Mouse (Mus musculus) kidney, embryonic 16.5 days (tissue): ENCODE measurements at regions not wholly inside any gene's neighbourhood (a gene's known extent, or its start where the extent isn't known, plus 50 kb on each side); places are given as distances from the start of the nearest gene placed in this dataset.

Source experiments
- ATAC-seq: fragments of 200-750 bp; cut with Nextera tagmentation; 2 replicates; pipeline ENCODE4 v1.8.0; 2017; ENCODE audit warnings: moderate TSS enrichment; ENCODE audit not compliant: low FRiP score, low TSS enrichment
- H3K27ac ChIP-seq: fragments of 300-500 bp; sonication (generic); 2 replicates; pipeline ENCODE4 v1.5.1; 2014; ENCODE audit warnings: low read length
- H3K27me3 ChIP-seq: fragments of 300-500 bp; sonication (generic); 2 replicates; pipeline ENCODE4 v1.6.1; 2014; ENCODE audit warnings: low read length, control low read depth, mixed read lengths; ENCODE audit not compliant: insufficient read depth
- H3K36me3 ChIP-seq: fragments of 300-500 bp; sonication (generic); 2 replicates; pipeline ENCODE4 v1.6.1; 2014; ENCODE audit warnings: low read length, control low read depth, mixed read lengths; ENCODE audit not compliant: insufficient read depth
- H3K4me1 ChIP-seq: fragments of 300-500 bp; sonication (generic); 2 replicates; pipeline ENCODE4 v1.6.1; 2014; ENCODE audit warnings: low read length, control low read depth, mixed read lengths; ENCODE audit not compliant: insufficient read depth
- H3K4me2 ChIP-seq: fragments of 300-500 bp; sonication (generic); replicated peaks from 2 replicates; pipeline ENCODE4 v1.6.1; 2014; ENCODE audit warnings: low read depth, low read length
- H3K4me3 ChIP-seq: fragments of 300-500 bp; sonication (generic); 2 replicates; pipeline ENCODE4 v1.5.1; 2014; ENCODE audit warnings: mild to moderate bottlenecking, low read length
- H3K9ac ChIP-seq: fragments of 300-500 bp; sonication (generic); replicated peaks from 2 replicates; pipeline ENCODE4 v1.6.1; 2014; ENCODE audit warnings: low read length
- H3K9me3 ChIP-seq: fragments of 300-500 bp; sonication (generic); 2 replicates; pipeline ENCODE4 v1.6.1; 2016; ENCODE audit warnings: low read length, control low read depth
- WGBS: fragments of 180-500 bp; shearing (Covaris S2); extraction: QIAGEN DNeasy Blood & Tissue Kit; methylation state at CpG from one replicate; pipeline ENCODE4 v1.1.7; 2014; 5-methylcytosine and 5-hydroxymethylcytosine counted together

DNA sequence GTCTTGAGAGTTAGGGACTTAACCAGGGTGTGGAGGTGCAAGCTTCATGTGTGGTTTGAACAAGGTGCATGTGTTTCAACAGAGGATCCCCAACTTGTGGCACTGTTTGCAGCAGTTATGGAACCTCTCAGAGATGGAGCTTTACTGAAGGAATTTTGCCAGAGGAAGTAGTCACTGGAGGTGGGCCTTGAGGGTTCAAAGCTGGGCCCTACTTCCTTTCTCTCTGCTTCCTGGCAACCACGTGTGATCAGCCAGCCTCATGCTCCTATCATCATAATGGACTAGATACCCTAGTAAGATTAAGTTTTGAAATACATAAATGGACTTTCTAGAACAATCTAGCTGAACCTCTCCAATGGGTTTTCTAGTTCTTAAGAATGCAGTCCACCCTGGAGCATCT lies 125.2 kb downstream of the Psmg1 start:
- ATAC-seq = no peak
- WGBS = 85% methylated on average over 1 of the region's 1 CpGs
- Histone ChIP-seq H3K9ac (no peak overlapping the region), H3K4me2 (no peak overlapping the region), H3K4me3 (no peak overlapping the region), H3K4me1 (peaks cover 14% of the 10 kb centered on the region), H3K9me3 (no peaks in the 10 kb centered on the region), H3K27me3 (no peaks in the 10 kb centered on the region), H3K27ac (no peak overlapping the region), H3K36me3 (no peaks in the 10 kb centered on the region)

DNA sequence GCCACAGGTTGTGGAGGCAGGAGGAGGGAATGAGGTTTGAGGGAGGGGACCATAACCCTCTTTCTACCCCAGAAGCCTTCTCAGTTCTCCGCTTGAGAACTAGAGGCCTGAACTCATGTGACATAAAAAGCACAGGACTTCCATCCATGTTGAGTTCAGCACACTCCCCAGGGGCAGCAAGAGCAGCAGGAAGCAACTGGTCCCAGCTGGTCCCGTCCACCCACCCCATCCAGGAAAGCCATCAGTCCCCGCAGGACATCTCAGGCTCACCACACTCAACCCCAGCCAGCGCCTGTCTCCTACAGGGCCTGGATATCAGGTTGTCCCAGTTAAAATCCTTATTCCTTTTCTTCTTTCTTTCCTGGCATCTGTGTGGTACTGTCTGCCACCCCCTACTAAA lies 126.1 kb downstream of the Psmg1 start:
- Histone ChIP-seq H3K9ac (no peak overlapping the region), H3K4me1 (peaks cover 14% of the 10 kb centered on the region), H3K27ac (no peak overlapping the region)

DNA sequence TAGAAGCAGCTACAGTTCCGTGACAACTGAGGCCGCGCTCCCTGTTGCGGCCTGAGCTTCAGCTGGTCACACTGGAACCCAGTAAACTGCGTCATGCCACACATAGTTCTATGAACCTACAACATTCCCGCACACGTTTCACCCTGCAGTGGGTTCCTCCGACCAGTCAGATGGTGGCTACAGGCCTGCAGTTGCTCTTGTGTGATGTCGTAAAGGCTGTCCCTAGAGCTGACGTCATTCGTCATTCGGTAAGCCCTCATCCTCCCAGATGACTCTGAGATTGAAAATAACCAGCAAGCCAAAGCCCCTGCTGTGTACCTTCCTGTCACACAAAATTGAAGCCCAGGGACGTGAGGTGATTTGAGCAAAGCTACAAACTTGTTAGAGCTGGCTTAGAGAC lies 126.7 kb downstream of the Psmg1 start:
- 69% methylated on average over 13 of the region's 13 CpGs for WGBS
- no peaks in the 10 kb centered on the region for H3K27me3 ChIP-seq
- no peak overlapping the region for H3K4me2 ChIP-seq
- H3K4me3 ChIP-seq = no peak overlapping the region
- H3K36me3 ChIP-seq = no peaks in the 10 kb centered on the region
- no peak for ATAC-seq
- H3K9me3 ChIP-seq = no peaks in the 10 kb centered on the region
- no peak overlapping the region for H3K9ac ChIP-seq
- no peak overlapping the region for H3K27ac ChIP-seq
- peaks cover 14% of the 10 kb centered on the region for H3K4me1 ChIP-seq

More for the DNA sequence above, 126.1 kb downstream of the Psmg1 start:
- no peaks in the 10 kb centered on the region for H3K9me3 ChIP-seq
- no peak overlapping the region for H3K4me2 ChIP-seq
- no peaks in the 10 kb centered on the region for H3K27me3 ChIP-seq
- no peak for ATAC-seq
- WGBS = 73% methylated on average over 4 of the region's 4 CpGs
- H3K4me3 ChIP-seq = no peak overlapping the region
- H3K36me3 ChIP-seq = no peaks in the 10 kb centered on the region

DNA sequence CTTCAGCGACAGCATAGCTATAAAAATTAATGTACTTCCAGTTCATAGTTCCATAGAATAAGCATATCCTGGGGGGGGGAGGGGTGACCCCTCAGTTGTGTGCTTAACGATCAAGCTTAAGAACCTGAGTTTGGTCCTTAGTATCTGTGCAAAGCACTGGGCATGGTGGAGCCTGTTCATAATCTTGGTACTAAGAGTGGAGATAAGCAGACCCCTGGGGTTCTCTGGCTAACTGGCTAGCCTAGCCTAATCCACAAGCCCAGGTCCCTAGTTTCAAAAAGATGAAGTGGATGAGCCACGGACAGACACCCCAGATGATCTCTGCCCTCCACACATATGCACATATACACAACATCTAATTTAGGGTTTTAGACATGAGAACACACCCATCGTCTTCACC lies 127.2 kb downstream of the Psmg1 start:
- H3K4me2 ChIP-seq = no peak overlapping the region
- no peaks in the 10 kb centered on the region for H3K36me3 ChIP-seq
- H3K4me3 ChIP-seq = no peak overlapping the region
- no peaks in the 10 kb centered on the region for H3K27me3 ChIP-seq
- no peak overlapping the region for H3K9ac ChIP-seq
- 71% methylated on average over 4 of the region's 4 CpGs for WGBS
- H3K27ac ChIP-seq = peak overlapping the region; percentile 3; the same call in 1 of the 2 replicates
- ATAC-seq = no peak
- H3K9me3 ChIP-seq = no peaks in the 10 kb centered on the region
- H3K4me1 ChIP-seq = peaks cover 14% of the 10 kb centered on the region

DNA sequence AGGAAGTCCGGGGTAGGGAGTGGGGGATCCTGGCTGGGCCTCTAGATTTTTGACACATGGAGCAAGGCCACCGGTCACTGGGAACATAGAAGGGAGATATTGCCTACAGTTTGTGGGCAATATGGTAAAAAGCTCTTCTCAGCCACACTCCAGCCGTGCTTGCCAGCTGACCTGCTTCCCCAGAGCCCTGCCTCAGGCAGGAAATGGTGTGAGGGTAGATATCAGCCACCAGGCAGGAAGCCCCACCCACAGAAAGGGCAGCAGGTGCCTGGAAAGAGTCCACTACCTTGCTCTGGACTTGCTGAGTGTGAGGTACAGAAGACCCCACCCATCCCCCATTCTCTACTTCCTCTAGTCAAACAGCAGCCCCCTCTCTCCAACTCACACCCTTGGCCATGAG lies 128.1 kb downstream of the Psmg1 start:
- H3K36me3 ChIP-seq = no peaks in the 10 kb centered on the region
- no peak overlapping the region for H3K9ac ChIP-seq
- WGBS = 58% methylated on average over 3 of the region's 3 CpGs
- H3K4me3 ChIP-seq = no peak overlapping the region
- ATAC-seq = peak; percentile 57; the same call in 1 of the 2 replicates
- no peaks in the 10 kb centered on the region for H3K27me3 ChIP-seq
- no peak overlapping the region for H3K4me2 ChIP-seq
- peaks cover 14% of the 10 kb centered on the region for H3K4me1 ChIP-seq
- no peaks in the 10 kb centered on the region for H3K9me3 ChIP-seq
- peak overlapping the region; percentile 54 for H3K27ac ChIP-seq

DNA sequence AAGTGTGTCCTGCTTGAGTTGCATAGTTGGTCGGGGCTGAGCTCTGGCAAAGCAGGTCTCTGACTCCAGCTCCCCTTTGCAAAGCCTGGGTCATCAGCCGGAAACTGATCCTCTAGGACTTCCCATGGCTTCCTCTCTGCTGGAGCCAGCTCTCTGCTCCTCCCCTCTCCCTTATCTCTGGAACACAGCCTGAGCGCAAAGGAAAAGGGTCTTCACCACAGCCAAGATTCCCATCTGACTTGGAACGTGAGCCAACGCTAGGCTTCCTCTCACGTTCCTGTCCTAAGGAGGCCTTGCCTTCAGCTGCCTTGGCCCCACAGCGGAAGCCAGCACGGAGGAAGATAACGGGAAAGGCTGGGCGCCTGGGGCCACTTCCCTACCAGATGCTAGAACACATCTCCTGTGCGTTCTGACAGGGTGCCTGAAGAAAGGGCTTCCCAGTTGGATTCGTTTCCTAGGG lies 129.5 kb downstream of the Psmg1 start:
- WGBS = 70% methylated on average over 12 of the region's 12 CpGs
- no peak overlapping the region for H3K9ac ChIP-seq
- no peak overlapping the region for H3K4me2 ChIP-seq
- H3K4me1 ChIP-seq = peaks cover 14% of the 10 kb centered on the region
- H3K36me3 ChIP-seq = no peaks in the 10 kb centered on the region
- peak overlapping the region; percentile 54 for H3K27ac ChIP-seq
- H3K27me3 ChIP-seq = no peaks in the 10 kb centered on the region
- H3K4me3 ChIP-seq = no peak overlapping the region
- ATAC-seq = peak; percentile 68; the same call in 1 of the 2 replicates
- no peaks in the 10 kb centered on the region for H3K9me3 ChIP-seq

DNA sequence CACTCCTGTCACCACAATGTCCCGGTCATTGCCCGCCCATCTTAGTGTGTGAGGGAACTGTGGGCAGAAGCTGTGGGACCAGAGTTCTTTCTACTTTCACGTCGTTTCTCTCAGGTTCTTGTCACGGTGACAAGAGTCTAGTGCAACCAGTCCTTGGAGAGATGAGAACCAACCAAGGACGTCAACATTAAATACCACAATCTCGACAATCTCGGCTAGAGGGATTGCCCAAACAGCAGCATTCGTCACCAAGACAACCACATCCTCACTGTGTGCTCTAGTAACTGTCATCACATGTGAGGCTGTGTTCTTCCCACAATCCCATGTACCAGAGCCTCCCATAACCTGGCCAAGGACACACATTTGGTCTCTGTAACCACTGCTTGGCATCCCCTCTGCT lies 129.9 kb downstream of the Psmg1 start:
- Histone ChIP-seq H3K36me3 (no peaks in the 10 kb centered on the region), H3K4me3 (no peak overlapping the region), H3K9me3 (no peaks in the 10 kb centered on the region), H3K27me3 (no peaks in the 10 kb centered on the region), H3K4me2 (no peak overlapping the region), H3K9ac (no peak overlapping the region), H3K27ac (peak overlapping the region; percentile 54), H3K4me1 (peaks cover 14% of the 10 kb centered on the region)
- ATAC-seq = no peak
- 79% methylated on average over 9 of the region's 9 CpGs for WGBS

DNA sequence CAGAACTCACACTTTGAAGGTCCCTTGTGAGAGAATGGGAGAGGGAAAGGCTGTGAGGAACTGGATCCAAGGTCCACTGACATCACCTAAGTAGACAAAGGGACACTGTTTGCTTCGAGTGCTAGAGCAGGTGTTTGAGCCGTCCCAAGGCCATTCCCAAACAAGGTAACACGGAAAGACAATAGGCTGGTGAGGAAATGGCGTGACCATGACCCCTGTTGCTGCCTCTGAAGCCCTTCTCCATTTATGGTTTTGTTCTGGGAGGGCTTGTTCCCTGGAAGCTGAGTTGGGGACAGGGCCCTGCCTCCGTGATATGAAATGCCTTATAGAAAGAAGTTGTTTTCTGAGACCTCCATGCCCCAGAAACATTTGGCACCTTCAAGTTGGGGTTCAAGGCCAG lies 130.6 kb downstream of the Psmg1 start:
- Histone ChIP-seq H3K27me3 (no peaks in the 10 kb centered on the region), H3K9me3 (no peaks in the 10 kb centered on the region), H3K36me3 (no peaks in the 10 kb centered on the region), H3K4me1 (peaks cover 14% of the 10 kb centered on the region), H3K4me2 (no peak overlapping the region), H3K9ac (no peak overlapping the region), H3K27ac (peak overlapping the region; percentile 54), H3K4me3 (no peak overlapping the region)
- WGBS = 72% methylated on average over 5 of the region's 5 CpGs
- no peak for ATAC-seq

DNA sequence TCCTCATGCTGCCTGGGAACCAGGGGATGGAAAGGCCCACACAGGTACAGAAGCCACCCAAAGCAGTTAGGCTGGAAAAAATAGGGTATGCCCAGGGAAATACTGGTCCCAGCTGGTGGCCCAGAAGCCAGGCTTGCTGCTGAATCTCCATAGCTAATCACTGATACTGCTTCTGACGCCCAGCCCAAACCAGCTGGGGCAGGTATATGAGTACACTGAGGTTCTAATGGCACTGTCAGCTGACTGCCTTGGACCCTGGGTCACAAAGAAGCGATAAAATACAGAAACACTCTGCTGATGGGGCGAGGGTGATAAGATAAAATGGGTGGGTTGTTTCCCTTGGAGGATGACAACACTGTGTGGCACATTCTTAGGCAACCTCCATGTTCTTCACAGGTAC lies 133.4 kb downstream of the Psmg1 start:
- ATAC-seq = no peak
- Histone ChIP-seq H3K27me3 (no peaks in the 10 kb centered on the region), H3K9ac (no peak overlapping the region), H3K27ac (no peak overlapping the region), H3K4me1 (peaks cover 2% of the 10 kb centered on the region; the same call in 1 of the 2 replicates), H3K4me3 (no peak overlapping the region), H3K9me3 (no peaks in the 10 kb centered on the region), H3K36me3 (no peaks in the 10 kb centered on the region), H3K4me2 (no peak overlapping the region)
- WGBS = 85% methylated on average over 3 of the region's 3 CpGs

DNA sequence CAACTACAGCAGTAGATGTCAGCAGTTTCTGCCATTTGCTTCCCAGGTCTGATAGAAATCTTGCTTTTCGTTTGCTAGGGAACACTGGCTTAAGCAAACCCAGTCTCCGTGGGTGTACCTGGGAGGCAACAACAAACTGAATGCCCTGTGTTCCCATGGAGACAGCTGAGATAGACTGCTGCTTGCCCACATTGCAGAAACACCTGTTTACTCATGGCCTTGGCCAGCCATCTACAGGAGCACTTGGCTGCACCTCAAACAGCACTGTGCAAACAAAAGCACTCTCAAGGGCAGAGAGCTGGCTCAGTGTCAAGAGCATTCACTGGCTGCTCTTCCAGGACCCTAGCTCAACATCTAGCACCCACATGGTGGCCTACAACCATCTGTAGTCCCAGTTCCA lies 135.5 kb downstream of the Psmg1 start:
- no peaks in the 10 kb centered on the region for H3K9me3 ChIP-seq
- WGBS = 55% methylated on average over 2 of the region's 2 CpGs
- no peaks in the 10 kb centered on the region for H3K27me3 ChIP-seq
- no peak overlapping the region for H3K4me3 ChIP-seq
- H3K36me3 ChIP-seq = no peaks in the 10 kb centered on the region
- no peak overlapping the region for H3K4me2 ChIP-seq
- no peaks in the 10 kb centered on the region for H3K4me1 ChIP-seq
- ATAC-seq = peak; percentile 49; the same call in 1 of the 2 replicates
- H3K9ac ChIP-seq = no peak overlapping the region
- no peak overlapping the region for H3K27ac ChIP-seq
